8 mouse cellular contexts compared by ENCODE assay signal in the genomic region with DNA sequence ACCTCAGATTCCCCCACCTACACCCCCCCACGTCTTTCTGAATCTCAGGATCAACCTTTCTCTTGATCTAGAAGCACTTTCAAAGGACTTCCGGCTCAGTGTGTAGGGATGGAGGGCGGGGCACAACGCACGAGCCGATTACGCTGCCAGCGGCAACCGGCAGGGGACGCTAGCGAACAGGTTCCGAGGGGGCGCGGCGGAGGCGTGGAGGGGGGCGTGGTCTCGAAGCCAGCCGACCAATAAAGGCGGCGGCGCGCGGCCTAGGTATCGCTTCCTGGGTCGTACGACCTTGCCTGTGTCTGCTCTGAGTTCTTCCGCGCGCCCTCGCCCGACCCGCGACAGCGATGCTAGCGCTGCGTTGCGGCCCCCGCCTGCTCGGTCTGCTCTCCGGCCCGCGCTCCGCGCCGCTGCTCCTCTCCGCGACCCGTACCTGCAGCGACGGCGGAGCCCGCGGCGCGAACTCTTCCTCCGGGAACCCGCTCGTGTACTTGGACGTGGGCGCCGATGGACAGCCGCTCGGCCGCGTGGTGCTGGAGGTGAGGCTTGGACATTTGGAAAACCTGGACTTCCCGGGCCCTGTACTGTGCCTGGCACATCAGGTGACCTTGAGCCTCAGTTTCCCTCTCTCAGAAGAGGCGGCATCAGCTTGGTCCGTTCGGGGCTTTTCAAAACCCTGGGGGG. TPM values are rescaled to one million over a fixed set of nuclear protein-coding genes. Genes with fewer than 3 reads are reported as not detected.
DNase-seq lines count a peak whose midpoint lies in the region; ATAC-seq and TF ChIP-seq lines count a peak whose summit lies in the region.

A gene (plus strand): TSS at position 267 of the 681 bp plus-strand sequence.

- H3K4me3 ChIP-seq in bone marrow macrophage, adult 2 months (ENCODE audit: insufficient read depth, low read length), result peak within 1 kb of the TSS; percentile 91
- H3K4me3 ChIP-seq in embryonic fibroblast, embryonic 13.5 days (ENCODE audit: insufficient read depth, low read length), result peak within 1 kb of the TSS; percentile 92
- H3K4me3 ChIP-seq in heart, embryonic 10.5 days, result peak within 1 kb of the TSS; percentile 86
- peak within 1 kb of the TSS; percentile 62 for H3K4me3 ChIP-seq in kidney, embryonic 15.5 days (replicated peaks)

- H3K9me3 ChIP-seq in heart, embryonic 10.5 days, result no peaks in the 10 kb centered on the region
- H3K9me3 ChIP-seq in kidney, embryonic 15.5 days (replicated peaks), result no peaks in the 10 kb centered on the region

- peak; percentile 62; the same call in 1 of the 2 replicates for TF ChIP-seq CTCF in bone marrow macrophage, adult 2 months (IDR thresholded peaks at IDR 0.05; ENCODE audit: low read depth, low read length)
- TF ChIP-seq CTCF in embryonic fibroblast, embryonic 13.5 days (IDR thresholded peaks at IDR 0.05; ENCODE audit: borderline replicate concordance, insufficient read depth, low read length), result peak; percentile 97

- DNase-seq in A20 (ENCODE audit: low read depth, low spot score) (peak; percentile 96), liver (peak; percentile 96)
- DNase-seq in heart, embryonic 10.5 days (ENCODE audit: low spot score), result peak; percentile 97
- DNase-seq in spleen, postnatal 4 days (ENCODE audit: low spot score in 2 of 2), result peak; percentile 97 to 100

- no peak for TF ChIP-seq POLR2A in bone marrow macrophage, adult 2 months (IDR thresholded peaks at IDR 0.05; ENCODE audit: borderline replicate concordance, low read depth, low read length)
- TF ChIP-seq POLR2A in embryonic fibroblast, embryonic 13.5 days (IDR thresholded peaks at IDR 0.05; ENCODE audit: low read depth, low read length), result peak; percentile 90

- no peaks in the 10 kb centered on the region for H3K27me3 ChIP-seq in heart, embryonic 10.5 days (ENCODE audit: insufficient read depth, poor library complexity, severe bottlenecking)
- no peaks in the 10 kb centered on the region for H3K27me3 ChIP-seq in kidney, embryonic 15.5 days

- no peak within 1 kb of the TSS; the same call in 1 of the 2 replicates for H3K27ac ChIP-seq in bone marrow macrophage, adult 2 months (ENCODE audit: insufficient read depth, low read depth, low read length)
- H3K27ac ChIP-seq in embryonic fibroblast, embryonic 13.5 days (ENCODE audit: insufficient read depth, low read length), result no peak within 1 kb of the TSS
- H3K27ac ChIP-seq in heart, embryonic 10.5 days, result peak within 1 kb of the TSS; percentile 95
- peak within 1 kb of the TSS; percentile 57 for H3K27ac ChIP-seq in kidney, embryonic 15.5 days

- peaks cover 37% of the 10 kb centered on the region for H3K36me3 ChIP-seq in heart, embryonic 10.5 days
- peaks cover 32% of the 10 kb centered on the region for H3K36me3 ChIP-seq in kidney, embryonic 15.5 days

- H3K4me2 ChIP-seq in kidney, embryonic 15.5 days, result peak within 1 kb of the TSS; percentile 91

- peaks cover 10% of the 10 kb centered on the region for H3K4me1 ChIP-seq in bone marrow macrophage, adult 2 months (ENCODE audit: control insufficient read depth, insufficient read depth, low read length)
- peaks cover 5% of the 10 kb centered on the region; the same call in 1 of the 2 replicates for H3K4me1 ChIP-seq in embryonic fibroblast, embryonic 13.5 days (ENCODE audit: control insufficient read depth, insufficient read depth, low read length)
- peaks cover 36% of the 10 kb centered on the region for H3K4me1 ChIP-seq in heart, embryonic 10.5 days
- peaks cover 27% of the 10 kb centered on the region for H3K4me1 ChIP-seq in kidney, embryonic 15.5 days

- peak within 1 kb of the TSS; percentile 65 for H3K9ac ChIP-seq in kidney, embryonic 15.5 days

- ATAC-seq in kidney, embryonic 15.5 days (replicated peaks; ENCODE audit: low FRiP score), result peak; percentile 92
- peak; percentile 86 for ATAC-seq in monocyte, adult 5-6 weeks (replicated peaks; ENCODE audit: insufficient number of reproducible peaks, low FRiP score, low TSS enrichment, poor library complexity, severe bottlenecking)

- under 1% methylated on average over 70 of the region's 70 CpGs for WGBS in heart, embryonic 10.5 days
- WGBS in kidney, embryonic 15.5 days, result under 1% methylated on average over 70 of the region's 70 CpGs

RNA-seq across cellular contexts. Expression of the gene that starts here (rescaled TPM):
- polyA plus RNA-seq in bone marrow macrophage, adult 2 months (2012; ENCODE audit: insufficient read depth, insufficient read length, missing spikeins), result 6.0 and 9.4 TPM in 2 replicates
- 11.3 and 11.6 TPM in 2 replicates for polyA plus RNA-seq in embryonic fibroblast, embryonic 13.5 days (2011; ENCODE audit: insufficient read length, low read depth, missing spikeins)
- 65.7 and 104 TPM in 2 replicates for polyA plus RNA-seq in heart, embryonic 10.5 days (2016; fragmentation: Nextera tagmentation; extraction: Ambion mirVana)
- polyA plus RNA-seq in kidney, embryonic 15.5 days (2015; fragmentation: Nextera tagmentation; extraction: Ambion mirVana), result 41.5 and 42.1 TPM in 2 replicates
- 3.2 to 11.4 TPM (median 7.9 TPM) in 3 replicates for total RNA-seq in monocyte, adult 5-6 weeks (2017)

Comparison
In these comparisons a context has a peak if more than half of its experiments do, and no peak if none do; other contexts are left out.
1. H3K27ac ChIP-seq: peak in heart, embryonic 10.5 days (single experiment) and kidney, embryonic 15.5 days (single experiment); none in bone marrow macrophage, adult 2 months (single experiment) and embryonic fibroblast, embryonic 13.5 days (single experiment).
2. Peak in every context shown above with its lines, with median percentiles within 50 percentile points of each other: DNase-seq and H3K4me3 ChIP-seq.